14 mouse cellular contexts compared by ENCODE assay signal in the genomic region with DNA sequence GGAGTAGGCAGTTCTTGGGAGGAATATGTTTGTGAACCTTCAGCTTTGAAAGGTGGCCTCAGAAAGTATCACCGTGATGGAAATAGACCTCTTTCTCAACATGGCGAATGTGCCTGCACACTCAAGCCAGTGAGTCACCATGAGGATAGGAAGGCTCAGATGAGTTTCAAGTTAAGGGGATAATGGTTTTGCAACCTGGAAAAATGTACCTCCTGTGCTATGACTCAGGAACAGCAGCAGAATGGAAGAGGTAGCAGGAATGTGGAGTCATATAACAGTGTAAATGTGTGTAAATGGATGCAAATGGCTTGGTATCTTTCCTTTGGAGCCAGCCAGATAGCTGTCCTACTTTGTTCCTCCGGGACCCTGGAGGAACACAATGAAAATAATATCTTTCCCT.
"Had no signal": no experiment of that assay in that cellular context is flagged by ENCODE, and none has a peak within 500 bp of the region (broad histone marks: within the 10 kb centered on the region; RNA-seq: fewer than 3 reads in every experiment).

No protein-coding gene starts in this region.

- H3K4me1 ChIP-seq: limb, embryonic 15.5 days; liver, embryonic 12.5 days; midbrain, embryonic 10.5 days; neural tube, embryonic 15.5 days had no signal

- H3K4me3 ChIP-seq: limb, embryonic 15.5 days; liver, embryonic 12.5 days; midbrain, embryonic 10.5 days; myocyte; neural tube, embryonic 15.5 days had no signal

- H3K4me2 ChIP-seq: limb, embryonic 15.5 days; liver, embryonic 12.5 days; lung, embryonic 14.5 days; neural tube, embryonic 15.5 days had no signal

- H3K9ac ChIP-seq: limb, embryonic 15.5 days; liver, embryonic 12.5 days; lung, embryonic 14.5 days; neural tube, embryonic 15.5 days had no signal

- ATAC-seq: liver, embryonic 12.5 days had no signal

- H3K9me3 ChIP-seq: limb, embryonic 15.5 days; liver, embryonic 12.5 days; midbrain, embryonic 10.5 days; neural tube, embryonic 15.5 days had no signal

- H3K27ac ChIP-seq: limb, embryonic 15.5 days; liver, embryonic 12.5 days; midbrain, embryonic 10.5 days; neural tube, embryonic 15.5 days; stomach, postnatal 0 days had no signal

- H3K27me3 ChIP-seq: limb, embryonic 15.5 days; liver, embryonic 12.5 days; neural tube, embryonic 15.5 days had no signal

- DNase-seq: kidney, postnatal 36 days; layer of hippocampus, adult 9-11 months; layer of hippocampus, postnatal 36 days; lung, embryonic 14.5 days; lung, postnatal 10 days; lung, postnatal 4 days; midbrain, embryonic 14.5 days; thymus, postnatal 4 days had no signal
